Mouse (Mus musculus): Measurements from ENCODE around the gene Hipk4. TPM values are rescaled to one million over a fixed set of nuclear protein-coding genes. Genes with fewer than 3 reads are reported as not detected.

The Hipk4 gene
- polyA plus RNA-seq, 1 experiment from 2014 or later: 0.82 TPM

GRCm38 (mm10) chr7:27543065-27543464 lies 20.0 kb downstream of the Hipk4 start:
- peak overlapping the region; percentile 72 for H3K4me2 ChIP-seq
- peak overlapping the region; percentile 75 for H3K4me3 ChIP-seq
- peaks cover 21% of the 10 kb centered on the region for H3K4me1 ChIP-seq (replicated peaks)
- no peaks in the 10 kb centered on the region for H3K9me3 ChIP-seq
- peaks cover 26% of the 10 kb centered on the region for H3K36me3 ChIP-seq
- H3K27me3 ChIP-seq: no peaks in the 10 kb centered on the region
- WGBS: 56% methylated on average over 6 of the region's 6 CpGs
- peak overlapping the region; percentile 80 for H3K9ac ChIP-seq
- peak overlapping the region; percentile 70 for H3K27ac ChIP-seq (replicated peaks)
- ATAC-seq (ENCODE audit: low FRiP score, low read depth): no peak; the same call in 1 of the 2 replicates

- Histone ChIP-seq H3K4me2 (no peak overlapping the region), H3K36me3 (peaks cover 21% of the 10 kb centered on the region; the same call in 1 of the 2 replicates), H3K4me1 (replicated peaks) (peaks cover 21% of the 10 kb centered on the region), H3K27ac (replicated peaks) (no peak overlapping the region), H3K4me3 (no peak overlapping the region), H3K9ac (no peak overlapping the region), H3K27me3 (no peaks in the 10 kb centered on the region), H3K9me3 (no peaks in the 10 kb centered on the region)
- WGBS: 94% methylated on average over 4 of the region's 4 CpGs
- ATAC-seq (ENCODE audit: low FRiP score, low read depth): no peak
Observed at GRCm38 (mm10) chr7:27543851-27544250, 20.8 kb downstream of the Hipk4 start.

GRCm38 (mm10) chr7:27544675-27545370 lies 21.8 kb downstream of the Hipk4 start:
- no peak overlapping the region for H3K4me3 ChIP-seq
- ATAC-seq (ENCODE audit: low FRiP score, low read depth): no peak
- H3K4me2 ChIP-seq: no peak overlapping the region
- H3K9me3 ChIP-seq: no peaks in the 10 kb centered on the region
- no peaks in the 10 kb centered on the region for H3K27me3 ChIP-seq
- peaks cover 21% of the 10 kb centered on the region for H3K4me1 ChIP-seq (replicated peaks)
- H3K36me3 ChIP-seq: 0 out of 2 replicates have a peak, but pooled peaks cover 12% of the 10 kb centered on the region
- H3K9ac ChIP-seq: no peak overlapping the region
- WGBS: 90% methylated on average over 12 of the region's 12 CpGs
- H3K27ac ChIP-seq (replicated peaks): no peak overlapping the region

- no peak overlapping the region for H3K27ac ChIP-seq (replicated peaks)
- no peaks in the 10 kb centered on the region for H3K27me3 ChIP-seq
- ATAC-seq (ENCODE audit: low FRiP score, low read depth): no peak
- H3K9me3 ChIP-seq: no peaks in the 10 kb centered on the region
- H3K4me2 ChIP-seq: no peak overlapping the region
- no peaks in the 10 kb centered on the region for H3K36me3 ChIP-seq
- 84% methylated on average over 6 of the region's 6 CpGs for WGBS
- H3K9ac ChIP-seq: no peak overlapping the region
- H3K4me3 ChIP-seq: no peak overlapping the region
- peaks cover 21% of the 10 kb centered on the region for H3K4me1 ChIP-seq (replicated peaks)
Observed at GRCm38 (mm10) chr7:27549597-27549996, 26.5 kb downstream of the Hipk4 start.

- peaks cover 11% of the 10 kb centered on the region for H3K36me3 ChIP-seq
- H3K27ac ChIP-seq (replicated peaks): no peak overlapping the region
- peak overlapping the region; percentile 90 for H3K4me3 ChIP-seq
- H3K27me3 ChIP-seq: no peaks in the 10 kb centered on the region
- no peak for ATAC-seq (ENCODE audit: low FRiP score, low read depth)
- 62% methylated on average over 5 of the region's 5 CpGs for WGBS
- H3K4me2 ChIP-seq: peak overlapping the region; percentile 92
- H3K4me1 ChIP-seq (replicated peaks): peaks cover 25% of the 10 kb centered on the region
- H3K9me3 ChIP-seq: no peaks in the 10 kb centered on the region
- peak overlapping the region; percentile 72 for H3K9ac ChIP-seq
Observed at GRCm38 (mm10) chr7:27552070-27552469, 29.0 kb downstream of the Hipk4 start.

- peak; percentile 99 for ATAC-seq (ENCODE audit: low FRiP score, low read depth)
- Histone ChIP-seq H3K9ac (peak within 1 kb of the TSS; percentile 72), H3K36me3 (peaks cover 11% of the 10 kb centered on the region), H3K27ac (replicated peaks) (peak within 1 kb of the TSS; percentile 68), H3K4me3 (peak within 1 kb of the TSS; percentile 90), H3K27me3 (no peaks in the 10 kb centered on the region), H3K4me2 (peak within 1 kb of the TSS; percentile 92), H3K4me1 (replicated peaks) (peaks cover 25% of the 10 kb centered on the region), H3K9me3 (no peaks in the 10 kb centered on the region)
- WGBS: under 1% methylated on average over 41 of the region's 41 CpGs
Observed at GRCm38 (mm10) chr7:27552931-27553513, 30.0 kb downstream of the Hipk4 start, which contains the start of the genes Pld3 and 2310022A10Rik. Pld3 (minus strand) TSS chr7:27553218. 2310022A10Rik (plus strand) TSS chr7:27553233.

- no peak for ATAC-seq (ENCODE audit: low FRiP score, low read depth)
- Histone ChIP-seq H3K36me3 (peaks cover 50% of the 10 kb centered on the region), H3K27ac (replicated peaks) (no peak overlapping the region), H3K9ac (no peak overlapping the region), H3K4me2 (no peak overlapping the region), H3K4me1 (replicated peaks) (no peaks in the 10 kb centered on the region), H3K4me3 (no peak overlapping the region), H3K27me3 (no peaks in the 10 kb centered on the region), H3K9me3 (no peaks in the 10 kb centered on the region)
- WGBS: 84% methylated on average over 8 of the region's 8 CpGs
Observed at GRCm38 (mm10) chr7:27560291-27560887, 37.3 kb downstream of the Hipk4 start.

- Histone ChIP-seq H3K27me3 (no peaks in the 10 kb centered on the region), H3K4me2 (no peak overlapping the region), H3K9me3 (no peaks in the 10 kb centered on the region), H3K36me3 (peaks cover 48% of the 10 kb centered on the region), H3K27ac (replicated peaks) (no peak overlapping the region), H3K9ac (no peak overlapping the region), H3K4me3 (no peak overlapping the region), H3K4me1 (replicated peaks) (no peaks in the 10 kb centered on the region)
- ATAC-seq (ENCODE audit: low FRiP score, low read depth): no peak
- 95% methylated on average over 1 of the region's 1 CpGs for WGBS
Observed at GRCm38 (mm10) chr7:27560978-27561377, 37.9 kb downstream of the Hipk4 start.

- Histone ChIP-seq H3K27me3 (no peaks in the 10 kb centered on the region), H3K9me3 (no peaks in the 10 kb centered on the region), H3K4me1 (replicated peaks) (no peaks in the 10 kb centered on the region), H3K4me3 (no peak overlapping the region), H3K36me3 (peaks cover 68% of the 10 kb centered on the region), H3K9ac (no peak overlapping the region), H3K27ac (replicated peaks) (no peak overlapping the region), H3K4me2 (no peak overlapping the region)
- no peak for ATAC-seq (ENCODE audit: low FRiP score, low read depth)
- 83% methylated on average over 5 of the region's 5 CpGs for WGBS
Observed at GRCm38 (mm10) chr7:27569580-27570224, 46.6 kb downstream of the Hipk4 start.

GRCm38 (mm10) chr7:27572133-27572532 lies 49.1 kb downstream of the Hipk4 start:
- Histone ChIP-seq H3K9me3 (no peaks in the 10 kb centered on the region), H3K4me3 (no peak overlapping the region), H3K27ac (replicated peaks) (no peak overlapping the region), H3K9ac (no peak overlapping the region), H3K27me3 (no peaks in the 10 kb centered on the region), H3K4me1 (replicated peaks) (no peaks in the 10 kb centered on the region), H3K36me3 (peaks cover 73% of the 10 kb centered on the region), H3K4me2 (no peak overlapping the region)
- WGBS: 94% methylated on average over 4 of the region's 4 CpGs
- no peak for ATAC-seq (ENCODE audit: low FRiP score, low read depth)

GRCm38 (mm10) chr7:27574124-27574880 lies 51.2 kb downstream of the Hipk4 start:
- peaks cover 69% of the 10 kb centered on the region for H3K36me3 ChIP-seq
- no peak overlapping the region for H3K4me3 ChIP-seq
- H3K4me2 ChIP-seq: no peak overlapping the region
- H3K27me3 ChIP-seq: no peaks in the 10 kb centered on the region
- H3K9ac ChIP-seq: no peak overlapping the region
- no peak for ATAC-seq (ENCODE audit: low FRiP score, low read depth)
- H3K4me1 ChIP-seq (replicated peaks): no peaks in the 10 kb centered on the region
- H3K9me3 ChIP-seq: no peaks in the 10 kb centered on the region
- H3K27ac ChIP-seq (replicated peaks): no peak overlapping the region
- whole genome bisulfite sequencing: 92% methylated on average over 14 of the region's 14 CpGs

All from hindbrain, embryonic 15.5 days (tissue).